Mouse (Mus musculus) intestine, embryonic 15.5 days (tissue): ENCODE measurements around the gene Rasl11b. TPM values are rescaled to one million over a fixed set of nuclear protein-coding genes. Genes with fewer than 3 reads are reported as not detected.

Experiments used
- ATAC-seq: fragments of 200-750 bp; cut with Nextera tagmentation; 2 replicates; pipeline ENCODE4 v1.8.0; 2017; ENCODE audit warnings: moderate TSS enrichment, moderate library complexity
- H3K27ac ChIP-seq: fragments of 300-500 bp; sonication (generic); 2 replicates; pipeline ENCODE4 v1.5.1; 2015; ENCODE audit warnings: mild to moderate bottlenecking, inconsistent platforms
- H3K27me3 ChIP-seq: fragments of 300-500 bp; sonication (generic); replicated peaks from 2 replicates; pipeline ENCODE4 v1.6.1; 2015; ENCODE audit warnings: inconsistent platforms
- H3K36me3 ChIP-seq: fragments of 300-500 bp; sonication (generic); 2 replicates; pipeline ENCODE4 v1.6.1; 2015; ENCODE audit warnings: inconsistent platforms
- H3K4me1 ChIP-seq: fragments of 300-500 bp; sonication (generic); replicated peaks from 2 replicates; pipeline ENCODE4 v1.6.1; 2015; ENCODE audit warnings: inconsistent platforms
- H3K4me2 ChIP-seq: fragments of 300-500 bp; sonication (generic); replicated peaks from 2 replicates; pipeline ENCODE4 v1.6.1; 2015; ENCODE audit warnings: mild to moderate bottlenecking, inconsistent platforms
- H3K4me3 ChIP-seq: fragments of 300-500 bp; sonication (generic); replicated peaks from 2 replicates; pipeline ENCODE4 v1.5.1; 2015; ENCODE audit warnings: inconsistent platforms
- H3K9ac ChIP-seq: fragments of 300-500 bp; sonication (generic); 2 replicates; pipeline ENCODE4 v1.6.1; 2015; ENCODE audit warnings: inconsistent platforms
- H3K9me3 ChIP-seq: fragments of 300-500 bp; sonication (generic); 2 replicates; pipeline ENCODE4 v1.6.1; 2016; ENCODE audit warnings: inconsistent platforms
- WGBS: fragments of 180-500 bp; shearing (Covaris S2); methylation state at CpG from one replicate; pipeline ENCODE4 v1.1.7; 2015; 5-methylcytosine and 5-hydroxymethylcytosine counted together
- polyA plus RNA-seq: library from polyadenylated mRNA; unstranded; fragments of >200 nt; fragmentation: Nextera tagmentation; extraction: Ambion mirVana; gene quantifications from 2 replicates; pipeline ENCODE4 v1.2.1, GENCODE M21; 2015

Rasl11b gene
- polyA plus RNA-seq, 1 experiment from 2014 or later, result 38.3 TPM

- Histone ChIP-seq H3K27ac (no peak overlapping the region), H3K27me3 (no peaks in the 10 kb centered on the region), H3K9me3 (no peaks in the 10 kb centered on the region), H3K9ac (no peak overlapping the region), H3K4me1 (peaks cover 19% of the 10 kb centered on the region), H3K36me3 (no peaks in the 10 kb centered on the region), H3K4me2 (no peak overlapping the region), H3K4me3 (no peak overlapping the region)
- WGBS, result 93% methylated on average over 14 of the region's 14 CpGs
- no peak for ATAC-seq
Measured at GRCm38 (mm10) chr5:74244406-74245019, 49.4 kb downstream of the Rasl11b start.

- Histone ChIP-seq H3K9me3 (no peaks in the 10 kb centered on the region), H3K4me1 (peaks cover 21% of the 10 kb centered on the region), H3K27ac (no peak overlapping the region), H3K36me3 (no peaks in the 10 kb centered on the region), H3K9ac (no peak overlapping the region), H3K27me3 (no peaks in the 10 kb centered on the region), H3K4me3 (no peak overlapping the region), H3K4me2 (no peak overlapping the region)
- no peak for ATAC-seq
- WGBS, result 87% methylated on average over 8 of the region's 8 CpGs
Measured at GRCm38 (mm10) chr5:74245641-74246145, 50.6 kb downstream of the Rasl11b start.

GRCm38 (mm10) chr5:74246453-74246852 lies 51.4 kb downstream of the Rasl11b start:
- H3K4me2 ChIP-seq, result no peak overlapping the region
- 64% methylated on average over 4 of the region's 4 CpGs for WGBS
- H3K27me3 ChIP-seq, result no peaks in the 10 kb centered on the region
- no peak overlapping the region for H3K27ac ChIP-seq
- no peak overlapping the region for H3K9ac ChIP-seq
- no peaks in the 10 kb centered on the region for H3K9me3 ChIP-seq
- H3K36me3 ChIP-seq, result no peaks in the 10 kb centered on the region
- no peak overlapping the region for H3K4me3 ChIP-seq
- no peak for ATAC-seq
- H3K4me1 ChIP-seq, result peaks cover 23% of the 10 kb centered on the region

GRCm38 (mm10) chr5:74246971-74247370 lies 51.9 kb downstream of the Rasl11b start:
- Histone ChIP-seq H3K4me3 (no peak overlapping the region), H3K9ac (no peak overlapping the region), H3K4me2 (no peak overlapping the region), H3K9me3 (no peaks in the 10 kb centered on the region), H3K27ac (no peak overlapping the region), H3K36me3 (no peaks in the 10 kb centered on the region), H3K27me3 (no peaks in the 10 kb centered on the region), H3K4me1 (peaks cover 25% of the 10 kb centered on the region)
- 60% methylated on average over 3 of the region's 3 CpGs for WGBS
- ATAC-seq, result no peak

Other genes with a start within 250 kb of the Rasl11b start
- gene Usp46, start 126.9 kb upstream of the Rasl11b start, polyA plus RNA-seq, result 18.7 and 22.9 TPM in 2 replicates